Mouse (Mus musculus): Measurements from ENCODE around the gene Pced1b.

The Pced1b gene

DNA sequence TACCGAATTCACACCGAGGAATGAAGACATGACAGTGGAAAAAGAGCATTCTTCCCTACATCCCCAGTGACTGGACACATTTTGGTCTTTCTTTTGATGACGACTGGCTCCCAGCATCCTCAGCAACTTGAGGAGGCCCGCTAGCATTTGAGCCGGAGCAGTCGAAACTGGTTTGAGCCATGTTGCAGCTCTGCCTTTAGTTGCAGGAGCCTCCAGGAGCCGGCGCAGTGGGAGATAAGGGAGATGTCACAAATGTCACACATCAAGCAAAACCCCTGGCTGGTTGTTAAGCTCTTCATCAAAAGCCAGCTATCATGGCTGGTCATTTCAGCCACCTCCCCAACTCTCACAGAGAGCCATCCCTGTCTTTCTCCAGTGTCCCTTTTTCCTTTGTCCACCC lies 157.6 kb downstream of the Pced1b start:
- DNase-seq (ENCODE audit: low spot score): no peak

DNA sequence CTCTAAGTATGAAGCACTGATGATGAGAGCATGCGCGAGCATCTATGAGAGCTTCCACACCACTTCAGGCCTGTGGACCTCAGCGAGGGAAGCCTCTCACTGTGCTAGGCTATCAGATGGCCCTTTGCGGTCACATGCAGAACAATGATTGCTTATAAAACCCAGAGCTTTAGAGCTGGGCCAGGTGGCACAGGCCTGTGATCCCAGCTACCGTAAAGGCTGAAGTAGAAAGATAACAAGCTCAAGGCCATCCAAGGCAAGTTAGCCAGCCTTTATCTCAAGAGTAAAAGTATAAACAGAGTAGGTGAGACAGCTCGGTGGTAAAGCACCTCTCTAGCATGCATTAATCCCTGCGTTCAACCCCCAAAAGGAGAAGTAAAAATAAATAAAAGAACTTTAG lies 158.1 kb downstream of the Pced1b start:
- no peak for DNase-seq (ENCODE audit: low spot score)

DNA sequence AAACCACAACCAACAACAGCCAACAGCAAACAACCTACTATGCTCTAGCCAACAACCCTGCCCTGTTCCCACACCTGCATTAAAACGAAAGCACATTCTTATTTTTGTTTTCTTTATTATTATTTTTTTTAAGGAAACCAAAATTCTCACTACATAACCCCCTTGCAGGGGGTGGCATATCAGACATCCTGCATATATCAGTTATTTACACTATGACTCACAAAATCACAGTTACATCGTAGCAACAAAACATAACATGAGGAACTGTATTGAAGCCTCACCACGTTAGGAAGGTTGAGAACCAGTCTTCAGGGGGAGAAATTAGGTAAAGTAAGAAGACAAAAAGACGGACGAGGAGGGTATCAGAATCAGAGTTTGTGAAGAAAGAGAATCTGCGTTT lies 159.2 kb downstream of the Pced1b start:
- no peak for DNase-seq (ENCODE audit: low spot score)

DNA sequence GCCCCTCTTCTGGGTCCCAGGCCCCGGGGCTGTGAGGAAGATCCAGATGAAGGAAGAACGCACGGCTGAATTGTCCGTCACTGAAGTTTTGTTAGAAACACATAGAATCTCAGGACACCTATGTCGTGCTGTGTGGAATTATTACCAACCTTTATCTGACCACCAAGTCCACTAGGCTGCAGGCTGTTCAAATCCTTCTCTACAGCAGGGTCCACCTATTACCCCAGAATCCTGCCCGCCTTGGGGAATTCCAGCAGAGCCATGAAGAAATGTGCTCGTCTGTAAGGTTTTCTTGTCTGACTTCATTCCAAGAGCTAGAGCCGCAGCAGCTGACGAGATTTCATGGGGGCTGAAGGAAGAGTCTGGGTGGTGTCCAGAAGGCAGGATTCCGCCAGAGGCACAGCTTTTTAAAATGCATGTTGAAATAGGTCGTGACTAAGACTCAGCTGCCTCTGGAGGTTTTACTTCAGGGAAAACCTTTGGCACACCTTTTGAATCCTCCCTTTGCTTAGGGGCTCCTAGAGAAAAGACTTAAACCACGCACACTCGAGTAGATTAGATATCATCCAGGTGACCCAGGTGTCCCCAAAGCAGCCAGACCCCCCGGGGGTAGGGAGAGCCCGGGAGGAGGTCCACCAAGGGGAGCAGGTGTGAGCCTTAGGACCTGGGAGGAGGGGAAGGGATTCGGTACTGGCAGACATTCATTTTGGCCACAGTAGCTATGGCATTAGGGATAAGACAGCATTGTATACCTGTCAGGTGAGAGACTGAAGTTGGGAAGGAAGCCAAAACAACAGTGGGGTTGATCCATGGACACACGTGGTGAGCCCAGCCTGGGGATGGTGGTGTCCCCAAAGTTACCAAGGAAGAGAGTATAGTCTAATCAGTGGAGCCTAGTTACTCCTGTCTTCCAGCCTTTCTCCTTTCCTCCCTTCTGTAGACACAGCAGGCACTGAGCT lies 160.9 kb downstream of the Pced1b start:
- DNase-seq (ENCODE audit: low spot score): no peak

DNA sequence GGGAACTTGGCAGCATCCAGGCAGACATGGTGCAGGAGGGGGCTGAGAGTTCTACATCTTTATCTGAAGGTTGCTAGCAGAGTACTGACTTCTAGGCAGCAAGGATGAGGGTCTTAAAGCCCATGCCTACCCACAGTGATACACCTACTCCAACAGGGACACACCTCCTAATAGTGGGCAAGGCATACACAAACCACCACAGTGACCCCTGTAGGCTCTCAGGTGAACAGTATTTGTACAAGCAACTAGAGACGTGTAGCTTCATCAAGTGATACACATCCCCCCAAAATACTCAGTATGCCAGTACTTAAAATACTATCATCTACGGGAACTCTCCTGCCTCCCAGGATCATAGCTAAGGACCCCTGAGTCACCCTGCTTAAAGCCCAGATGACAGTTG lies 164.2 kb downstream of the Pced1b start:
- DNase-seq (ENCODE audit: low spot score): no peak

DNA sequence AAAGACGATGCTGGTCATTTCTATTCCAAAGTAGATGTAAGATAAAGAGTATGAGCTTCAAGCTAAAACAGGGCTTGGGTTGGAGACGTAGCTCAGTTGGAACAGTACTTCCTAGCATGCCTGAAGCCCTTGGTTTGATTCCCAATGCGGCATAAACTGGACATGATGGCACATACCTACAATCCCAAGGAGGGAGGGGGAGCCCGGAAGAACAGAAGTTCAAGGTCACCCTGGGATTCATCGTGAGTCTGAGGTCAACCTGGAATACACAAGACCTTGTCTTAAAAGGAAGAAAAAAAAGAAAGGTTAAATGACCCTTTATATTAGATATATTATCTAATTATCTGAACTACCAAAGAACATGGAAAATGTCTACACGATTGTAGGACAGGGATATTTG lies 164.8 kb downstream of the Pced1b start:
- no peak for DNase-seq (ENCODE audit: low spot score)

DNA sequence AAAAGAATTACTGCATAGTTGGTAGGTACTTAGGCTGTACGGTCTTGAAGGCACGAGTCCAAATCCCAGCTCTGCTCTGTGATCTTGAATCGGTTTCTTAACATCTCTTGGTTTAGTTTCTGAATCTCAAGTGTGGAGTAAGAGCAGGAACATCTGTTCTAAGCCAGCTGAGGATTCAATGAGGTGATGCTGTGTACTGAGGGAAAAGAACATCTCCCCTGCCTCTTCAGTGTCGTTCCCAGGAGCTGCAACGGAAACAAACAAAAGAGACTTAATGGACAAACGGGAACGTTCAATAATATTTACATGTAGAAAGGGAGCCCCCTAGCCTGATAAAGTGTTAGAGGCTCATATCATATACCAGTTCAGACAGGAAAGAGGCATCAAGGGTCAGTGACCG lies 165.4 kb downstream of the Pced1b start:
- DNase-seq (ENCODE audit: low spot score): no peak

DNA sequence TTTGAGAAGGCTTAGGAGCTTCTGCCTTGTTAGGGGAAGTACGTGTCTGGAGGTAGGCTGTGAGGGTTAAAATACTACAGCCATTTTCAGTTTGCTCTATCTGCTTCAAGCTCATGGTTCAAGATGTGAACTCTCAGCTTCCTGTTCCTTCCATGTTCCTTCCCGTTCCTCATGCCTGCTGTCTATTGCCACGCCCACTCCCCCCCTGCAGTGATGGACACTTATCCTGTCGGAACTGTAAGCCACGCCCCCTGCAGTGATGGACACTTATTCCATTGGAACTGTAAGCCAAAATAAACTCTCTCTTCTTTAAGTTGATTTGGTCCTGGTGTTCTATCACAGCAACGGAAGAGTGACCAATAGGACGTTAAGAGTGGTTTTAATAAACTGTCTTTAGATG lies 166.0 kb downstream of the Pced1b start:
- no peak for DNase-seq (ENCODE audit: low spot score)

DNA sequence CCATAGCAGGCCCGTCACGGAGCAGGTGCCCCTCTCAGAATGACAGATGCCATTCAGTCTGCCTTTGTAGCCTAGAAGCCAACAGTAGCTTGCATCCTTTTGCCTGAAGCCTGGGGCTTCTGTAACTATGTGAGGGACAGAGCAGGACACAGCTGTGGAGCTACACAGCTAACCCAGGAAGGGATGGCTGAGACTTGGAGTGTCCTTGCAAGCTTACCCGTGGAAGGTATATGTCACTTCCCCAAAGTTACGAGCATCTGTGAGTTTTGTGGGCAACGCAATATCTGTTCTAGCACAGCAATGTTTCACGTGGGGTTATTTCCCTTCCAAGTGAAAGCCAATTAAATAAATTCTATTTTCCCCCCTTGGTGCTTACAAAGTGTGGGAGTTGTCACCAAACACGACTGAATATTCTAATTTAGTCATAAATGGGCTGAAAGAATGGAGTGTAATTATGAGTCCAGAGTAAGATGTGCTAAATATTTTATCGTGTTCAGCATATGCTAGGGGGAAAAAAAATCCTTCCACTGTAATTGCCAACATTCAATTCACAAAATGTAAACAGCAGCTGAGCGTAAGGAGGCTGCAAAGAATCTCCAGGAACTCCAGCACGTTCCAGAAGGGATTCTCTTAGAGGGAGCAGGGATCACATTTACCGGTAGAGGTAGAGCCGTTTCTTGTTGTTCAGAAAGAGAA lies 168.0 kb downstream of the Pced1b start:
- no peak for DNase-seq (ENCODE audit: low spot score)

DNA sequence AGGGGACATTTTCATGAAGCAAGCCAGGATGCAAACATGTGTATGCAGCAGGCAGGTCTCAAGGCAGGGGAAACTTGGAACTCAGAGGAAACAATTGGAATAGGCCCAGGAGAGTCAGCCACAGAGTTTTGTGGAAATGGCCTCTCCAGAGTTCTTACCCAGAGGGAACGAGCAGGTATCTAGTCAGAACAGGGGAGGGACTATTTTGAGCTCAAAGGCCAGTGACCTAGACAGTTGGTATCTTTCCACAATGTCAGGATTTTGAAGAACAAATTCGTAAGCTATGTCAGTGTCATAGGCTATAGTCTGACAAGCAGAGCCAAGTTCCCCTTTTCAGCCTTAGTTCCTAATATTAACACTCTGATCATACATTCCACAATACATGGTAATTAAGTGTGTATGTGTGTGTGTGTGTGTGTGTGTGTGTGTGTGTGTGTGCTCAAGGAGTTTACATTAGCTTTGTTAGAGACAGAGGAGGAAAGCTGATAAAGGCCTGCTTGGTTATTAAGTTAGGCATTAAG lies 168.6 kb downstream of the Pced1b start:
- DNase-seq (ENCODE audit: low spot score): no peak

DNA sequence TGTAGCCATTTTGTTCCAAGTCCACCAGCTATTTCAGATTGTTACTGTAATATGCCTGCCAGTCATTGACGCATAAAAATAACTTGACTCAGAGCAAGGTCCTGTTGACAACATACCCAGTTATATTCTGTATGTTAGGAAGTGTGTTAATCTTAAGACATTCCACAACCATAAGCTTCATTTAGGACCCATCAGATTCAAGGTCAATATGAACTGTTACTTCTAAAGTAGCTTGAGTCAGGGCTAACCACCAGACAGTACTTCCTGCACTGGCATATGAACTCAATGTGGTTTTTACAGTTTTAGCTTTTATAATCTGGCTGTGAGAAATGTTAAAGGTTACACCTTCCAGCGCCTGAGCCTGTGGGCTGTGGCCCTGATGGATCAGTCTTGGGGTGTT lies 173.4 kb downstream of the Pced1b start:
- DNase-seq (ENCODE audit: low spot score): no peak

DNA sequence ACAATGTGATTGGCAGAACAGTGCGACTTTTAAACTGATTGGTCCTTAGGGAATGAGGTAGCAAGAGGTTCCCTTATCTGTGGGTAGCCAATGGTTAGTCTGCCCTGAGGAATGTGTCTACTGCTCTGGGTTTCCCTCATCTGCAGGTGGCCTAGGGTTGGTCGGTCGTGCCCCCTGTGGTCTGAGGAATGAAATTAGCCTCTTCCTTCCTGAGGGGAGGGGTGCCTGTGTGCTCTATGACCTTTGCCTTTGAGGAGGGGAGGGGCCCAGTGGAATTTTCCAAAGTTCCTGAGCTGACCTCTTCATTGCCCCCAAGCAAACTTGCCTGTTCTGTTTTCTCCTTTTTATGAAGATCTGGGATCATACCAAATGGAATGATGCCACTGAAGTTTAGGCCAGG lies 174.6 kb downstream of the Pced1b start:
- no peak for DNase-seq (ENCODE audit: low spot score)

DNA sequence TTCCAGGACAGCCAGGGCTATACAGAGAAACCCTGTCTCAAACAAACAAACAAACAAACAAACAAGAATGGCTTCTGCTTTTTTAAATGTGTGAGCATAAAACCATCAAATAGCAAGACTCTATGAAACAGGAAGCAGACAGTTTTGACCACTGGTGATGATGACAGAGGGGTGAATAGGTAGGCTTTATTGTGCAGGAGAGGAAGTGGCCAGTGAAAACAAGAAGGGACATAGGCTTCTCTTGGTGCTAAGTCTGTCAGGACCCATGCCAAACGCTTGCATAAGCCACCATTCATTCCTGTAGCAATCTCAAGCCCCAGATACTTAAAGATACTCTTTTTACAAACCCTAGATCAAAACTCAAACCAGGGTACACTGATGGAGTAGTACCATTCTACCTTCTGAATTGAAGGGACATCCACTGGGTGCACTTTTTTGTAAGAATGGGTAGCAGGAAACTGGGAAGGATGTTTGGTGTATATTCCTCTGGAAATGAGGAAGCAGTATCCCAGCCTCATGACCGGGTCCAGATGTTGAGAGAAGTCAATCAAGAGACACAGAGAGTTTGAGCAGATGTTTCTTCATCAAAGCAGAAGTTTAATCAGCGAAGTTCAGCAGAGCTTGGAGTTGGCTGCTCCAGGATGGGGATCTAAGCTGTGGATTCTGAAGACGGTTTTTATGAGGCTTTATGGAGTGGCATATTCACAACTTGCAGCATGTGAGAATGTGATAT lies 175.5 kb downstream of the Pced1b start:
- DNase-seq (ENCODE audit: low spot score): no peak

DNA sequence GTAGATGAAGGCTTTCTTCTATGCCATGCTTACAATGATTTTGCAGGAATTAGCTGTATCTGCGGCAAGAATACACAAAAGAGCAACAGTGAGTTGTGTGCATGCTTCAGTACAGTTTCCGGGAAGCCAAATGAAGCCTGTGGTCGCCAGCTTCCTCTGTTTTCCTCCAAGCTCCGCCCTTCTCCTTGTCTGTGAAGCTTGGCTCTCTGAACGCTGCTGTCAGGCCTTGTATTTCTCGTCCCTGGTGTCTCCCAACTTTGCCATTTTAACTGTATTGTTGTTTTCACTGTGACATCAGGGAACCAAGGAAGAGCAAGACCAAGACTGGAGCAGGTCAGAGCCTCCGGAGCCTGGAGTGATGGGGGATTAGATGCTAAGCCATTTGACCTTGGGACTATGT lies 177.5 kb downstream of the Pced1b start:
- DNase-seq (ENCODE audit: low spot score): no peak

DNA sequence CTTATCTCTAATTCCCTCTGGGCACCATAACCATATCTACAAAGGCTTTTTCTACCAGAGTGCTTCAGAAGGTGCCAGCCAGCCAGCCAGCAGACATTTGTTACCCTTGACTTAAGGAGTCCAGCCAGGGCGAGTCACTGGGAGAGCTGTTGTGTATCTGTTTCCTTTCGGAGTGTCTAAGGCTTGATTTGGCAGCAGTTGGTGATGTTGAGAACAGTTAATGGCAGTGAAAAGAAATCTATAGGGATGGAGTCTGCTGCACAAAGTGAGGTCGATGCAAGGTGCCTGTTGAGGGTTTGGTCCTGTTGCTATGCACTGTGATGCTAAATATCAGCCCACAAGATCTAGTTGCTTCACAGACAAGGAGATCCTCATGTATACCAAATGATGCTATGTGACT lies 178.1 kb downstream of the Pced1b start:
- no peak for DNase-seq (ENCODE audit: low spot score)

DNA sequence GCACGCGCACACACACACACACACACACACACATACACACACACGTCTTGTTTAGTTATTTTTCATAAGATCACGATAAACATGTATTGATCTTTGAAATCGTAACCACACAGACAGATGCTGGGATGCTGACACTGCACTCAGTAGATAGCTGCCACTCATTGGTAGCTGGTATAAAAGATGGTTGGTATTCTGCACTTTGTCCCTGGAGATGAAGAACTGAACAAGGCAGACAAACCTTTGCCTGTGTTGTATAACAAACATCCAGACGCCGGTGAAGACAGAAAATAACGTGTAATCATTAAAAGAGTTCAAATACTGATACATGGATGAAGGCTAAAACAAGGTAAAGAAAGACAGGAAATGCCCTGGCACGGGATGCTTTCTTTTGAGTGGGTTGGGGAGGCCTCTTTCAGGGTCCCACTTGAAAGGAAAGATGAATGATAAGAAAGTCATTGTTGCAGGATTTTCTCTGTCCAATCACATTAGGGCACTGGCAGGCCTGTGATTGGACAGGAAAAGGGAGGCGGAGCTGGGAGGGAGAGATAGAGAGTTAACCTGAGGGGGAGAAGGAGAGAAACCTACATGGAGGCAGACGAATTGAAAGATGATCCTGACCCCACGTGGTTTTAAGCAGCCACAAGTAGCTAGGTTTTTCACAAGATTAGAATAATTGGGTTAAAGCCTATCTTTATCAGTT lies 182.4 kb downstream of the Pced1b start:
- no peak for DNase-seq (ENCODE audit: low spot score)

DNA sequence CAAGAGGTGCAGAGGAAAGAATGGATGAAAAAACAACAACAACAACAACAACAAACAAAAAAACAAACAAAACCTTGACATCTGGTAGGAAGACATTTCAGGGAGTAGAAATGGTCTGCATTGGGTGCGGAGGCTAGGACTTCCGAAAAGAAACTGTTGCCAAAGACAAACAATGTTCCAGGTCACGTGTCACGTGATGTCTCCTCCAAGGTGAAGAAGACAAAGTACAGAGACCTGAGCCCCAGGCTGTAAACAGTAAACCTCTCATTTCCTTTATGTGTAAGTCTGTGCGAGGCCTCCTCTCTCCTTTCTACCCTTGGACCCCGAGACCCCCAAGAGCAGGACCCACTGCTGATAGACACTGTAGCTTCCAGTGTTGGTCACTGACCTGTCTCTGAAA lies 184.6 kb downstream of the Pced1b start:
- no peak for DNase-seq (ENCODE audit: low spot score)

DNA sequence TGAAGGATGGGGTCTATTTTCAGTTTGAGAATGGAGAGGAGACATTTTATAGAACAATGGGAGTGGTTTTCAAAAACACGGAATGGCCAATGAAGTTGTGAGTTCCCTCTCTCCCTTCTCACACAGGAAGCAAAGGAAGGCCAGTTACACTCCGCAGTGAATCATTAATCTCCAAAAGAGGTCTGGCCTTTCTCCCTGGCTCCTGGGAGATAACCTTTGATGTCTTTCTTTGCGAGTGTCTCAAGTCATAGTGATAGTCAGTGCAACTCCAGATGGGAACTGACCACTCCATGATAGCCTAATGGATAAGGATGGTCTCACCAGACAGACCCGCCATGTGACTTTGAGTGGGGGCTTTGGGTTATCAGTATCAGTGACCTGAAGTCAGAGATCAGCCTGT lies 185.3 kb downstream of the Pced1b start:
- DNase-seq (ENCODE audit: low spot score): no peak

Data from left cerebral cortex, adult 11 months (tissue).